Mouse (Mus musculus) testis, adult 2 months (tissue): ENCODE measurements around the gene Adprh.

ENCODE experiments used
- CTCF ChIP-seq: fragments of 200-500 bp; IDR thresholded peaks from 2 replicates; pipeline ENCODE4 v1.5.1; 2012; ENCODE audit warnings: low read depth, mild to moderate bottlenecking, inconsistent platforms, low read length, moderate library complexity; ENCODE audit not compliant: control insufficient read depth, insufficient read depth, insufficient replicate concordance
- POLR2A ChIP-seq: fragments of 200-500 bp; IDR thresholded peaks from 2 replicates; pipeline ENCODE4 v1.6.1; 2012; ENCODE audit warnings: low read depth, mild to moderate bottlenecking, inconsistent platforms, low read length, moderate library complexity; ENCODE audit not compliant: control insufficient read depth

GRCm38 (mm10) chr16:38445576-38445975 is 6.9 kb downstream of the Adprh start:
- TF ChIP-seq POLR2A (no peak), CTCF (no peak)
